20 mouse cellular contexts compared by ENCODE assay signal in the genomic region with DNA sequence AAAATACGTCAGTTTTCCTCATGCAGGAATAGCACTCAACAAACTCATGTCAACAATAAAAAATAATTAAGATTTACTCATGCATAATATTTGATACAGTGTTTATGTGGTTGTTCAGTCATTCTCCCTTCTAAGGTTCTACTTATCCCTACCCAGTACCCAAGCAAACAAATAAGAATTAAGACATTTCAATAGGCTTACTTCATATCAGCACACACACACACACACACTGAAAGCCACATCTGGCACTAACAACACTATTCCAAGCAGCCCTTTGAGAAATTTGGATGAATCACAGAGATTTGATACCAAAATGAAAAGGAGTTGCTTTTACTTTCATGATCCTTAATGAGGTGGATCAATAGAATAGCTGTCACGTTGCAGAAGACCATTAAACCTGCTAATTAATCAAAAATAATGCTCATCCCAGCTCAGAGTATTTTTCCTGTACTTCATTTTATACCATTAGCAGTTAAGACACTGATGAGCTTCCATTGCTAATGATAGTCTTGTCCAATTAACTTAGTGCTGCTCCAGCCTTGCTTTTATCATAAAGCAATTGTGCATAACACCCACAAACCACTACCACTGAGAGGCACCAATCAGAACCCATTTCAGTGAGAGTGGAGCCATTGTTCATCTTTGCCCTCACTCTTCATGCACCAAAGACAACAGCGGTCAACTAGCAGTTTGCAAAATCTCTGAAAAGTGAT.
DNase-seq lines count a peak whose midpoint lies in the region; ATAC-seq and TF ChIP-seq lines count a peak whose summit lies in the region.
"Had no signal": no experiment of that assay in that cellular context is flagged by ENCODE, and none has a peak within 500 bp of the region (broad histone marks: within the 10 kb centered on the region; RNA-seq: fewer than 3 reads in every experiment).

No protein-coding gene starts in this region.

- no peak overlapping the region for H3K4me3 ChIP-seq in forebrain, embryonic 11.5 days (ENCODE audit: low read depth, low read length)
- H3K4me3 ChIP-seq in forebrain, embryonic 15.5 days, result no peak overlapping the region
- no peak overlapping the region for H3K4me3 ChIP-seq in hindbrain, embryonic 13.5 days
- H3K4me3 ChIP-seq in hindbrain, postnatal 0 days (ENCODE audit: low read length), result no peak overlapping the region
- H3K4me3 ChIP-seq: embryonic facial prominence, embryonic 13.5 days; heart, embryonic 12.5 days had no signal

- no peak for DNase-seq in forebrain, embryonic 11.5 days (ENCODE audit: low spot score)
- DNase-seq in hindbrain, postnatal 0 days (ENCODE audit: low spot score), result no peak
- peak; percentile 75 for DNase-seq in Muller cell, postnatal 12 days (ENCODE audit: inconsistent ontology term)
- DNase-seq in retina, embryonic 14.5 days (ENCODE audit: low spot score), result peak; percentile 43
- no peak for DNase-seq in layer of hippocampus, adult 11-12 months (ENCODE audit: low spot score)
- DNase-seq: adrenal gland, postnatal 10 days; B cell, adult 2 months; cerebellum, adult 11-12 months; cerebellum, adult 9-10 months; cerebellum, postnatal 36 days; gastrocnemius, postnatal 10 days; heart, adult 18-20 months had no signal

- TF ChIP-seq CTCF in hindbrain, postnatal 0 days (IDR thresholded peaks at IDR 0.05; ENCODE audit: low read depth), result no peak

- no peak overlapping the region for H3K4me2 ChIP-seq in forebrain, embryonic 11.5 days (ENCODE audit: low read depth, low read length, severe bottlenecking)
- no peak overlapping the region for H3K4me2 ChIP-seq in forebrain, embryonic 15.5 days (replicated peaks)
- H3K4me2 ChIP-seq in hindbrain, embryonic 13.5 days, result no peak overlapping the region
- no peak overlapping the region for H3K4me2 ChIP-seq in hindbrain, postnatal 0 days (ENCODE audit: low read depth, low read length)
- H3K4me2 ChIP-seq: embryonic facial prominence, embryonic 13.5 days; heart, embryonic 12.5 days had no signal

- no peaks in the 10 kb centered on the region for H3K4me1 ChIP-seq in forebrain, embryonic 11.5 days (replicated peaks; ENCODE audit: control insufficient read depth, insufficient read depth, low read length)
- H3K4me1 ChIP-seq in forebrain, embryonic 15.5 days, result no peaks in the 10 kb centered on the region
- H3K4me1 ChIP-seq in hindbrain, embryonic 13.5 days (replicated peaks), result no peaks in the 10 kb centered on the region
- H3K4me1 ChIP-seq in hindbrain, postnatal 0 days (ENCODE audit: insufficient read depth, low read length), result no peaks in the 10 kb centered on the region
- H3K4me1 ChIP-seq: embryonic facial prominence, embryonic 13.5 days; heart, embryonic 12.5 days had no signal

- no peaks in the 10 kb centered on the region for H3K27me3 ChIP-seq in forebrain, embryonic 11.5 days (ENCODE audit: control insufficient read depth, insufficient read depth, low read length)
- no peaks in the 10 kb centered on the region for H3K27me3 ChIP-seq in forebrain, embryonic 15.5 days
- H3K27me3 ChIP-seq in hindbrain, embryonic 13.5 days, result no peaks in the 10 kb centered on the region
- H3K27me3 ChIP-seq in hindbrain, postnatal 0 days (ENCODE audit: insufficient read depth, low read length), result no peaks in the 10 kb centered on the region
- H3K27me3 ChIP-seq: embryonic facial prominence, embryonic 13.5 days; heart, embryonic 12.5 days had no signal

- no peak overlapping the region for H3K27ac ChIP-seq in forebrain, embryonic 11.5 days (ENCODE audit: low read depth, low read length)
- no peak overlapping the region for H3K27ac ChIP-seq in forebrain, embryonic 15.5 days (replicated peaks)
- no peak overlapping the region for H3K27ac ChIP-seq in hindbrain, embryonic 13.5 days
- H3K27ac ChIP-seq in hindbrain, postnatal 0 days, result no peak overlapping the region
- H3K27ac ChIP-seq: embryonic facial prominence, embryonic 13.5 days had no signal

- H3K9ac ChIP-seq in forebrain, embryonic 11.5 days (ENCODE audit: low read length), result no peak overlapping the region
- no peak overlapping the region for H3K9ac ChIP-seq in forebrain, embryonic 15.5 days (replicated peaks)
- H3K9ac ChIP-seq in hindbrain, embryonic 13.5 days, result no peak overlapping the region
- no peak overlapping the region for H3K9ac ChIP-seq in hindbrain, postnatal 0 days (replicated peaks; ENCODE audit: low read length)
- H3K9ac ChIP-seq: embryonic facial prominence, embryonic 13.5 days; heart, embryonic 12.5 days had no signal

- no peaks in the 10 kb centered on the region for H3K36me3 ChIP-seq in forebrain, embryonic 11.5 days (ENCODE audit: control insufficient read depth, insufficient read depth, low read length)
- H3K36me3 ChIP-seq in forebrain, embryonic 15.5 days, result no peaks in the 10 kb centered on the region
- no peaks in the 10 kb centered on the region for H3K36me3 ChIP-seq in hindbrain, embryonic 13.5 days
- H3K36me3 ChIP-seq in hindbrain, postnatal 0 days (ENCODE audit: insufficient read depth, low read length), result no peaks in the 10 kb centered on the region
- H3K36me3 ChIP-seq: embryonic facial prominence, embryonic 13.5 days; G1E; heart, embryonic 12.5 days had no signal

- ATAC-seq in forebrain, embryonic 11.5 days (replicated peaks; ENCODE audit: low FRiP score), result peak; percentile 65
- ATAC-seq in forebrain, embryonic 15.5 days (replicated peaks), result no peak
- peak; percentile 36; the same call in 1 of the 2 replicates for ATAC-seq in hindbrain, embryonic 13.5 days (ENCODE audit: low FRiP score)
- no peak for ATAC-seq in hindbrain, postnatal 0 days
- ATAC-seq: CD4-positive, CD25-positive, alpha-beta regulatory T cell, adult 4 months; inflammation-experienced regulatory T-cells, adult 6 months; intestine, postnatal 0 days had no signal

- 59% methylated on average over 3 of the region's 3 CpGs for WGBS in forebrain, embryonic 11.5 days
- WGBS in forebrain, embryonic 15.5 days, result 45% methylated on average over 3 of the region's 3 CpGs
- 71% methylated on average over 3 of the region's 3 CpGs for WGBS in hindbrain, embryonic 13.5 days
- 67% methylated on average over 3 of the region's 3 CpGs for WGBS in hindbrain, postnatal 0 days

- H3K9me3 ChIP-seq in forebrain, embryonic 11.5 days (ENCODE audit: control insufficient read depth, low read length), result no peaks in the 10 kb centered on the region
- no peaks in the 10 kb centered on the region for H3K9me3 ChIP-seq in forebrain, embryonic 15.5 days
- no peaks in the 10 kb centered on the region for H3K9me3 ChIP-seq in hindbrain, embryonic 13.5 days
- H3K9me3 ChIP-seq in hindbrain, postnatal 0 days (ENCODE audit: low read length), result no peaks in the 10 kb centered on the region
- H3K9me3 ChIP-seq: embryonic facial prominence, embryonic 13.5 days; G1E; heart, embryonic 12.5 days had no signal

Comparison
In these comparisons a context has a peak if more than half of its experiments do, and no peak if none do; other contexts are left out.
1. ATAC-seq: peak in forebrain, embryonic 11.5 days (single experiment) and hindbrain, embryonic 13.5 days (single experiment); none in forebrain, embryonic 15.5 days (single experiment) and hindbrain, postnatal 0 days (single experiment).
2. DNase-seq: peak in Muller cell, postnatal 12 days (single experiment) and retina, embryonic 14.5 days (single experiment); none in forebrain, embryonic 11.5 days (single experiment), hindbrain, postnatal 0 days (single experiment) and layer of hippocampus, adult 11-12 months (single experiment).